Mouse (Mus musculus) heart, adult 9 months (tissue): ENCODE measurements at regions not wholly inside any gene's neighbourhood (a gene's known extent, or its start where the extent isn't known, plus 50 kb on each side); places are given as distances from the start of the nearest gene placed in this dataset.

Experiments
- DNase-seq, 2 experiments: peaks; one replicate each; pipeline ENCODE4 v3.0.0; 2022; ENCODE audit warnings: low spot score in 2 of 2

DNA sequence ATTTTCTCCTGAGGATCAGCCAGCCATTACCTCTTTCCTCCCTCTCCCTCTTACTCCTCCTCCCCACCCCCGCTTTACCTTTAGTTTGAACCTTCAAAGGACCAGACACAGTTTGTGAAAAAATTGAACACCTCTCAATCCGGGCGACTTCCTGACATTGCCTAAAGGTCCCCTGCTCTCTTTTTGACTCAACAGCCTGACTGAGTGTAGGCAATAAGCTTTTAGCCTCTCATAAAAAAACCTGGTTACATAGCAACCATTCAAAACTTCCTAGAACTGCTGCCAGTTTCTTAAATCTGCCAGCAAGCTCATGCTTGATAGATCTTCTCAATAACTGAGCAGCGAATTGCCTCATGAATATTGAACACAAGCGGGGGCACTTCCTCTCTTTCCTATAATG lies 71.7 kb downstream of the Zfp945 start:
- DNase-seq = no peak

DNA sequence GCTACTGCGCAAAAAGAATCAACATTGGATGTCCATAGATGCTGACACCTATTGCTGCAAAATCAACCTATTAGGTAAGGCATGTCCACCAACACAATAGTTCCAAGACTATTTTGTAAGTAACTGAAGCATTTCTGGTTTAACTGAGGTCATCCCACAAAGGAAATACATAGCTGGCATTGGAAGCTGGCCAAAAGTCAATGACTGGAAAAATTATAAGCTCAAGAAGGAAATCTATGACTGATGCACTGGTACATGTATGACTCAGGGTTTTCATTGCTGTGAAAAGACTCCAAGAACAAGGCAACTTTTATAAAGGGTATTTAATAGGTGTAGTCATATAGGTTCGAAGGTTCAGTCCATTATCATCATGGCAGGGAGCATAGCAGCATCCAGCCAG lies 82.5 kb downstream of the Zfp945 start:
- DNase-seq = no peak

DNA sequence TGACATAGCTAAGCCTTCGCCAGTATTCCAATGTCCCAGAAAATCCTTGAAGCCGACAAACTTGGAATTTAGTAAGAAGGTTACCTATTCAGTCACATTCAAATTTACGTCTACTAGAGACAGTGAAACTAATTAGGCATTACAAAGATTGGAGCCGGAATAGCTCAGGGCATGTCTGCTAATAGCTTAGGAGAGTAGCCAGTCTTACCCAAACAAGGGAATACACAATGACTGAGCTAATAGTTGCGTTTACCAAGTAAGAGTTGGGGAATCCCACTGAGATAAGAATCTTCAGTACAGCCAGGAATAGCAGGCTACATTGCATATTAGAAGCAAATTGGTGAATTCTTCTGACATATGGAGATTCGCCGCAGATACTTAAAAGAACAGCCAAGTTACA lies 121.2 kb downstream of the Zfp945 start:
- DNase-seq = no peak

DNA sequence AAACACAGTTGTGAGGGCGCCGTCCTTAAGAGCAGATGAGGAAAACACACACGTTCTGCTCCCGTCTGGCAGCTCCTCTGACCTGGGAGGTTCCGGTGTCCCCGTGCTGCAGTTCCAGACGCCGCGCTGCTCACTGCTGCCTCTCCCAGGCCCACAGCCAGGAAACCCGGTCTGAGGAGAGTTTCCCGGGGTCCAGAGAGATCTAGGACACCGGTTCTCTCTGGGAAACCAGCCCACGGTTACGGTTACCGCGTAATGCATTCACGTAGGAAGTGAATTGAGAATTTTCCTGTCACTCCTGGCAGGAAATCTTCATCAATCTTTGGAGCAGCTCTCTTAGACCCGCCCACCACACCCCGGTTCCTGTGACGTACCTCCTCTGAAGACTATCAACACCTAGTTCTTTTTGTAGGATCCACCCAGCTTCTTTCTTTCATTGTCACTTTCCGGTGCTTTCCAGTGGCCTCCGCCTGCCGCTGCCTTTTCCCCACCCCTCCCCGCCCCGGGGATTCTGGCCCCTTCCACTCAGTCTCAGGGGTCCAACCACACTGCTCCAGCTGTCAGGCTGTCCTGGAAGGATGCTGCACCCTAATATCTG lies 127.3 kb downstream of the Zfp945 start:
- DNase-seq = peak; percentile 45 to 47

DNA sequence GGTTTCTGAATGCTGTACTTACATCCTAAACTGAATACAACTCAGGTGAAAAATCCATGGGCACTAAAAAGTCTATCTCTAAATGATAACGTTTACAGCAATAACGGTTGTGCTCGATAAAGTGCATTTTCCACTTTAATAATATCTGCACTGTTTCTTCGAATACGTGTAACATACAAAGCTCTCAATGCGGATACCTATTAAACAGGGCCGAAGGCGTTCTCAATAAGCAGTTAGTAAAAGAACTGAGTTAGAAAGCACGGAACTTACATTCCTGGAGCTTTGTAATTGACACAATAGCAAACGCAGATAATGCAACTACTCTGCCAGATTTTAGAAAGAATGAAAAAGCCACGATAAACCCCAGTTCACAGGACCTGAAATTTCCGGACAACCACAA lies 127.8 kb downstream of the Zfp945 start:
- DNase-seq = no peak

DNA sequence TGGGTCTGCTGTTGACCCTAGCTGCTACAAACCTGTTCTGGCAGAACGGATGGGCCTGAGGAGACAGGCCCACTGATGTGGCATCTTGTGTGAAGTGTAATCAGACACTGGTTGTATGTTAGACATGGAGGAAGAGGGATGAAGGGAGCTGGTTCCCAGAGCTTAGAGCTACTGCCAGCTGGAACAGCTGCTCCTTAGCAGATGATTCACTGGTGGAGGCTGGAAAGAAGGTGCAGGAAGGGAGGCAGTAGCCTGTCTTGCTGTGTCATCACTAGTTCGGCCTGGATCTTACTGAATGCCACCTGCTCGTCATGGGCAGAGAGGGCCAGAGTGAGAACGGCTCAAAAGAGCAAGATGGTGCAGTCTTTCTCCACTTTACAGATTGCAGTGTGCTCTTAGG lies 130.6 kb downstream of the Zfp945 start:
- no peak for DNase-seq
